Mouse (Mus musculus) olfactory bulb, adult 2 months (tissue): ENCODE measurements around the gene Notch1.

Source experiments
- CTCF ChIP-seq: fragments of 200-500 bp; IDR thresholded peaks from 2 replicates; pipeline ENCODE4 v1.5.1; 2012; ENCODE audit warnings: low read depth, mild to moderate bottlenecking, low read length, moderate library complexity; ENCODE audit not compliant: insufficient read depth
- POLR2A ChIP-seq: fragments of 200-500 bp; IDR thresholded peaks from 2 replicates; pipeline ENCODE4 v1.6.1; 2012; ENCODE audit warnings: mild to moderate bottlenecking, low read depth, low read length, moderate library complexity; ENCODE audit not compliant: insufficient read depth

DNA sequence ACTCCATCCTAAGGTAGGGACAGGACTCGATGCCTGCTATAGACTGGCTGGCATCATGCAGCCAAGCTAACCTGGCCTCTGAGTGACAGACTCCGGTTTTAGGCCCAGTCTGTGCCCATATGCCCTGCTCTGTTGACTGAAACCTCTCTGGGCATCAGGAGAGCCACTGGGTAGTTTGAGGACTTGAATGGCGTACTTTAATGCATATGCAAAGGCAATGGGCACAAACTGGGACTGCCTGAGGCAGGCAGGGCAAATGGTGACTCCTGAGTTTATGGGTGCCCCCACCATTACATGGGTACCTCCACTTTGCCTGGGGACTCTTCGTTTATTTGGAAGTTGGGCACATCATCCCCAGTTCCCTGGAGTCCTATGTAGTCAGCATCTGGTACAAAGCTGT lies 69.8 kb downstream of the Notch1 start:
- TF ChIP-seq POLR2A: no peak
- TF ChIP-seq CTCF: no peak
